Mouse (Mus musculus) right cerebral cortex, postnatal 25 days (tissue): Measurements from ENCODE around the gene Atxn2l.

Experiments used
- DNase-seq: peaks from one replicate; pipeline ENCODE4 v3.0.0; 2022

Atxn2l gene

DNA sequence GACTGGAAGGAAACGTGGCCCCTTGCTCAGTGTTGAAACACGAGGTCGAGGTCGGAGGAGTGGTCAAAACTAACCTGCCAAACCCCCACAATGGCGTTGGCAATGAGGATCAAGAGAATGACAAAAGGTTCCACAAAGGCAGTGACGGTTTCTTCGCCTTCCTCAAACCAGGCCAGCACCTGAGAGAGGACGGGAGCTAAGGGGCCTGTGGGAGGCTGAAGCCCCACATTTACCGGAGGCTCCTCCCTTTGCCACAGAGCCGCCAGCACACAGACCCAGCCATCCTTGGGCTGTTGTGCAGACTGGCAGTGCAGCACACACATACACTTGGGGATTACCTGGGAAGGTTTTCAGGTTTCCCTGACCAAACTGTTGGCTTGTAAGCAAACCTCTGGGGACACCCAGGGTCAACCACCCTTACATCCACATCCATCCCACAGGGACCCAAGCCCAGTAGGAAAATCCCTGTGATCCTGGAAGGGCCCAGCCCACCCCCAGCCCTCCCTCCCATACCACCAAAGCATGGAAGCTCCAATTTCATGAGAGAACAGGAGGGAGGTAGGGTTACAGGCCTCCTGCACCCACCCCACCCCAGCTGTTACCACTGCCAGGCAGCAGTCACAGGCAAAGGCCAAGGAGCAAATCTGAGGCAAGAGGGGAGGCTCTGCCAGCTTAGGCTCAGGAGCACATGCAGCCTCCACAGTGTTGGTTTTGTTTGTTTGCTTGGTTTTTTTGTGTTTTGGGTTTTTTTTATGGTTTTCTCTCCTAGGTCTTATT, 42.4 kb downstream of the Atxn2l start:
- DNase-seq: no peak

GRCm38 (mm10) chr7:126458844-126459618, 44.2 kb downstream of the Atxn2l start:
- no peak for DNase-seq

DNA sequence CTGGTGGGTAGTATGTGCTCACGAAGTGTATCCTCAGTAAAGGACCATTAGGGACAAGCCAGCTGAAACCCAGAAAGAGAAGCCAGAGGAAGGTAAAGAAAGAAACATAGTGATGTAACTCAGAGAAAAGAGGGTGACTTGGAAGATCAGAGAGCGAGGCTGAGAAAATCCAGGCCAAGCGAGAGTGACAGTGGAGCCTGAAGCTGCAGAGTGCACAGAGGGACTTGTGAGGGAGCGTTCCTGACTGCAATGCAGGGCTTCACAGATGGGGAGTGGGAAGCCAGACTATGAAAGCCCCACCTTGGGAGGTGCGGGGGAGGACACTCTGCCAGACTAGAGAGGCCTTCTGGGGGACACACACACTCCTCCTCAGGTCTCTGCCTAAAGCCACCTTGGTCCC, 45.0 kb downstream of the Atxn2l start:
- no peak for DNase-seq

DNA sequence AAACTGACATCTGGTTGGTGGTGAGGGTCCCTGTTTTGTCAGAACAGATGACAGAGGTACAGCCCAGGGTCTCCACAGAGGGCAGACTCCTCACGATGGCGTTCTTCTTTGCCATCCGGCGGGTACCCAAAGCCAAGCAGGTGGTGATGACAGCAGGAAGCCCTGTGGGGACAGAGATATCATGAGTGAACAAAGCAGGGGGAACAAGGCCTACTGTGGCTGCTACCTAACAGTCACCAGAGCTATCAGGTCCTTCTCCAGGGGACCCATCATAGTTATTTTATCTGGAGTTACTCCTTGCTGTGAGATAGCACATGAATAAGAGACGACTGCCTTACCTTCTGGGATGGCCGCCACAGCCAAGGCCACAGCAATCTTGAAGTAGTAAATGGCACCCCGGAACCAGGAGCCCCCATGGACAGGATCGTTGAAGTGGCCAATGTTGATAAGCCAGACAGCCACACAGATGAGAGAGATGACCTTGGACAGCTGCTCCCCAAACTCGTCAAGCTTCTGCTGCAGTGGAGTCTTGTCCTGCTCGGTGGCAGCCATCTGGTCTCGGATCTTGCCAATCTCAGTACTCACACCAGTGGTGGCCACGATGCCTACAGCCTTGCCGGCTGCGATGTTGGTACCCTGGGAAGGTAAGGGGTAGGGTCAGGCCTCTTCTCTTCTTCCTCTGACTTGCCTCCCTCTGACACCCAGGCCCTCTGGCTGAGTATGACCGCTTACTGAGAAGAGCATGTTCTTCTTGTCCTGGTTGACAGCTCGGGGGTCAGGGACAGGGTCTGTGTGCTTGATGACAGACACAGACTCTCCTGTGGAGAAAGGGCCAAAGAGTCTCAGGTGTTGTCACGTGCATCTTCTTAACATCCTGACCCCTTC, 46.6 kb downstream of the Atxn2l start:
- DNase-seq: no peak

DNA sequence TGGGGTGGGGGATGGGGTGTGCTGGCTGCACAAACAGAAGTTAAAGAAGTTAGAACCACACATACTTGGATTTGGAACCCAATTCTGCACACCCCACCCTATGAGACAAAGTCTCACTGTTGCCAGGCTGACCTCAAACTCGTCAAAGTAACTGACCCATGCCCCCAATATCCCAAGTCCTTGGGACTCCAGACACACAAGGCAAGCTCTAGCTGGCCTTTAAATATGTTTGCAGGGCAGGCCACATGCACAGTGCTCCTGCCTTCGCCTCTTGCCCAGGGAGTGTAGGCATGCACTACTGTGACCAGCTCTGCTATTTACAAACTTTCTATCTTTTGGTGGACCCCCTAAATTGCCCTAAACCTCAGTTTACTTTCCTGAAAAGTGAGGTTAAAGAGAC, 48.0 kb downstream of the Atxn2l start:
- no peak for DNase-seq

- no peak for DNase-seq
These were observed 49.4 kb downstream of the Atxn2l start for GRCm38 (mm10) chr7:126453861-126454260.

GRCm38 (mm10) chr7:126452244-126452643, 51.0 kb downstream of the Atxn2l start:
- DNase-seq: no peak

DNA sequence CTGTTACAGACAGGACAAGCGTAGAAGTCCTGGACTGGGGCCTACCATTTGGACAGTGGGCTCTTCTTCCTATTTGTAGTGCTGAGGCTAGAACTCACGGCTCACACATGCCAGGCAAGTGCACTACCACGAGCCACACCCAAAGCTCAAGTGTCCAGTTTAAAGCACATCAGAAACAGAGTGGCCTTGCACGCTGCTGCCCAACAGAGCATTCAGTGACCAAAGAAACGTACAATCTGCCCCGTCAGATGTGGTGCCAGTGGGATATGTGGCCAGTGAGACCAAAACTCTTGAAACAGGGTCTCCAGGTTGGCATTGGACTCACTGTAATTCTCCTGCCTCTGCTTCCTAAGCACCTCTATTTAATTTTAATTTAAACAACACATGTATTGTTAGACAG, 52.6 kb downstream of the Atxn2l start:
- no peak for DNase-seq

- DNase-seq: no peak
These were observed 53.2 kb downstream of the Atxn2l start for GRCm38 (mm10) chr7:126449991-126450390.

GRCm38 (mm10) chr7:126448481-126448880, 54.8 kb downstream of the Atxn2l start:
- DNase-seq: no peak

- DNase-seq: no peak
These were observed 57.0 kb downstream of the Atxn2l start for GRCm38 (mm10) chr7:126446217-126446616.

- DNase-seq: no peak
These were observed 58.0 kb downstream of the Atxn2l start for GRCm38 (mm10) chr7:126445104-126445815.

- DNase-seq: no peak
These were observed 58.7 kb downstream of the Atxn2l start for GRCm38 (mm10) chr7:126444536-126444935.

- no peak for DNase-seq
These were observed 59.2 kb downstream of the Atxn2l start for GRCm38 (mm10) chr7:126443997-126444396.
